Mouse (Mus musculus) 416B (cell line): ENCODE results near the gene Bcl11b.

Experiments used
- DNase-seq: peaks from one replicate; pipeline ENCODE4 v3.0.0; 2011; ENCODE audit warnings: low read depth

Bcl11b gene

DNA sequence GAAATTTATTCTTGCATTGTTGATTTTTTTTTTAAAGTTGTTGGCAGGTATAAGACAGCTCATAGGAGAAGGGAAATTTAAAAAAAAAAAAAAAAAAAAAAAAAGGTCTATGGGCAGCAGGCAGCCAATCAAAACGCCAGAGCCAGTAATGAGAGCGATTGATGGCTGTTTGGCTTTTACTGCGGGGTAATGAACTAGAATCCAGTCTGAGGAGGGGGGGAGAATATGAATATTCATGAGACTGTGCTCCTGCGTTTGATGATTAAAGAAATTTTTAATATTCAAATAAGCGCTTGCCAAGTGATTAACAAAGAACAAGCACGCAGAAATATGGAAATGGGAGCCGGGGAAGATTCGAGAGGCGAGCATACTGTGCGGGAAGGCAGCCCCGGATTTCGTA, 32.8 kb downstream of the Bcl11b start:
- DNase-seq = no peak

DNA sequence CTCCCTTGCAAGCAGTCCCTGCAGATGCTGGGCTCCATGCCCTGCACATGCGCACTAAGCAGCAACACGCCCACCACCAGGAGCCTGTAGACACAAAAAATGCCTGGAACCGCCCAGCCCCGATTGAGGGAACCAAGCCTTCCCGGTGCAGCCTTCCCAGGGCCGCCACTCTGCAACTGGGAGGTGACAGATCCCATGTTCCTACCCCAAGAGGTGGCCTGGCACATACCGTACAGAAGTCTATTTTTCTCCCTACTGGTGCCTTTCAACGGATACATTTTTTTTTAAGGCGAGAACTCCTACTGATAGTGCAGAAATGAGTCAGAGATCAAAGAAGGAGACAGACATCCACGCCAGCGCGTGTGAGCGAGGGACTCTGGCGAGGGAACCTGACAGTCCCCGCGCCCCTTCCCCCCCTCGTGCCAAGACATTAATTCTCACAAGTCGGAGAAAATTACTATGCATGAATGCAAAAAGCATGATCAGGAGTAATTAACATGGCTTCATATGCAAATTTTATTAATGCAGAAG, 33.5 kb downstream of the Bcl11b start:
- DNase-seq = no peak

DNA sequence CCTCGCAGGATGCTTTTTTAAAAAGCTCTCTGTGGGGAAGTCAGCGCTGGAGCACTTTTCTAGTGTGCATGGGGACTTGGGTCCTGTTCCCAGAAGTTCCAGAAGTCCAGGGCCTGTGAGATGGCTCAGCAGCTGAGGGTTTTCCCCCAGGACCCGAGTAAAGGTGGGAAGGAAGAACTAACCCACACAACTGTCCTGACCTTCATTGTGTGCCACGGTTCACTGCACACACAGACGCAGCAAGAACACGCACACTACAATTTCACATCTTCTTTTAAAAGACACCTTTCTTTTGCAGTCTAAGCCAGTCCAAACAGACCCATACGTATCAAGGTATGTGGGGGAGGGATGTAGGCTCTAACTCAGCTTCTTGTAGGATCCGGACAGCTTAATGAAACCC, 34.3 kb downstream of the Bcl11b start:
- no peak for DNase-seq

- no peak for DNase-seq
Measured at GRCm38 (mm10) chr12:107968331-107968730, 35.1 kb downstream of the Bcl11b start.

DNA sequence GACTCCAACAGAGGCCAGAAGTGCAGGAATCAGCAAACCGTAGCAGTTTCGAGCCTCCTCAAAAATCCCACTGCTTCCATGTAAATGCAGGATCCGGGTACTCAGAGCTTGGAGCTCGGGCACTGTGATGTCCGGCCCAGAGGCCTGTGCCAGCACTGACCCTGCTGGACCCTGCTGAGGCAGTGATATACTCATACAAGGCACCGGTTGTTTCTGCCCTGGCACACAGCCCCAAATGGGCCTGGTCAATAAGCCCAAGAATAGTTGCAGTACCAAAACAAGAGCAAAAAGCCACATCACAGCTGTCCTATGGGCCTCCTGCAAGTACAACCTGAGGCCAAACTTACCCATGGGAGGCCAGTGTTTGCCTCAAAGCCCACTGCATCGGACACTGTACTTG, 36.4 kb downstream of the Bcl11b start:
- no peak for DNase-seq

DNA sequence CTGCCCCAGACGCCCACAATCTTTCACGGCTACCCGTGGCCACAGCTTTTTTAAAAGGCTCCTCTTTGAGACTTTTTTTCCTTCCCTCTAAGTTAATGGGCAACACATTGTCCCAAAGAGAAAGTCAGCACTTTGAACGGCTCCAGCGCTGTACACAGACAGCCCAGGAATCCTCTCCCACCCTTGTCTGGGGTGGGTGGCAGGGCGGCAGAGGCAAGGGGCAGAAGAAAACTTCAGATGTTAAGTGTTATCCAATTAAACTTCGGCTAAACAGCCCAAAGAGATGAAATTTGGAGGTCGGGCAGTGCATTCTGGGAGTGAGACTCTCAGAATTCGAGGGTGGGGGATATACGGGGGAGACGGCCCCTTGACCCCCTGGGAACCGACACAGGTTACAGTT, 38.3 kb downstream of the Bcl11b start:
- DNase-seq = no peak

DNA sequence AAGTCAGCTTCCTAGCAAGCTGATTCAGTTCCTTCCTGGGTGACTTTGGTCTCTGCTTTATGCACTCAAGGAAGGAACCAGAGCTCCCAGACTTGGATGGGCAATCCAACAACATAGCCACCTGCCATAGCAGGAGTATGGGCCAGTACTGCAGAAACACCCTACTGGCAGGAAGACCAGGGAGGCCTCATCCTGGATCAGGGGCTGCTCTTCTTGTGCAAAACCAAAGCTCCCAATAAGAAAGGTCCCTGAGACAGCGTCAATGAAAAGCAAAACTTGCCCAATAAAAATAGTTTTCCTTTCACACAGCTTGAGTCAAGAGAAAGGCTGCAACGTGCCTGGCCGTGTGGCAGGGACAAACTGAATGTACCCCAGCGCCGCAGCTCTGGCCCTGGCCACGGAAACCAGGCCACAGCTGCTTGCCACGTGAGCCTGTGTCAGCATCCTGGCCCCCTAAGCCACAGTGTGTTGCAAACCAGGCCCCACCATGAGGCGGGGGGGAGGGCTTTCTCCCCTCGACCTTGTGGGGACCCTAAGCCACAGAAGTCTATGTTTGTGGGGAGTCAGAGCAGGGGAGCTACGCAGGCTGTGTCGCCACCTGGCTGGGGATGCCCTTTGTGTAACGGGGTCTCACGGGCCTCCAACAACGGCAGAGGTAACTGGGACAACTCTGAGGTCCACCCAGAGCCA, 38.9 kb downstream of the Bcl11b start:
- no peak for DNase-seq

DNA sequence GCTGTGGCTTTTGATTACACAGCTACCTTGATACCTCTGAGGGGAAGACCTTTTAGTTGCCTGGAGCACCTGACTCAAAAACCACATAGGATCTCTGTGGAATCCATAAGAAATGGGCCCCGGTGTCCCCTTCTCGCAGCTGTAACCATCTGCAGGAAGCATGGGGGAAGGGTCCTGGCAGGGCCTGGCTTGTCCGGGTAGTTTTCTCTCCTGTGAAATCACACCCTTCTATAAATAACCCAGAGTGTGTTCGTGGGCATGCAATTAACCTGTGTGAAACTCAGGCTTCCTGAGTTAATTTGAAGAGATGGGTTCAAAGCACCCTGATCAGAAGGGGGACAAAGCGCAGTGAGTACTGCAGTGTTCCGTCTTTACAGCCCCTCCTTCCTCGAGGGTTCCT, 40.5 kb downstream of the Bcl11b start:
- no peak for DNase-seq

DNA sequence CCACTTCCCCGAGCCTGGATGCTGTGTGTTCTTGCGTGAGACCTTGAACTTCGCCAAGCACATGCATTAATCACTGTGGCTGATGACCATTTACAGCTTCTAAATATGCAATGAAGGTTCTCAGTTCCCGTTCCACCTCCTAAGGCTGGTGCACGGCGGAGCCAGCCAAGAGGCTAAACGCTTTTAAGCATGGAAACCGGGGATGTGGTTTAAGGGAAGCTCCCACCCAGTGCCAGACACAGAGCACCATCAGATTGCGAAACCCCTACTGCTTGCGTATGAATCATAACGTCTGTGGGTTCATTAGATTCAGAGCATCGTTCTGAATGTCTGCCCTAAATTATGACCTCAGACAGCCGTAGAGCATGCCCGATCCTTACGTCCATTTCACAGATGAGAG, 41.6 kb downstream of the Bcl11b start:
- peak; percentile 1 for DNase-seq

DNA sequence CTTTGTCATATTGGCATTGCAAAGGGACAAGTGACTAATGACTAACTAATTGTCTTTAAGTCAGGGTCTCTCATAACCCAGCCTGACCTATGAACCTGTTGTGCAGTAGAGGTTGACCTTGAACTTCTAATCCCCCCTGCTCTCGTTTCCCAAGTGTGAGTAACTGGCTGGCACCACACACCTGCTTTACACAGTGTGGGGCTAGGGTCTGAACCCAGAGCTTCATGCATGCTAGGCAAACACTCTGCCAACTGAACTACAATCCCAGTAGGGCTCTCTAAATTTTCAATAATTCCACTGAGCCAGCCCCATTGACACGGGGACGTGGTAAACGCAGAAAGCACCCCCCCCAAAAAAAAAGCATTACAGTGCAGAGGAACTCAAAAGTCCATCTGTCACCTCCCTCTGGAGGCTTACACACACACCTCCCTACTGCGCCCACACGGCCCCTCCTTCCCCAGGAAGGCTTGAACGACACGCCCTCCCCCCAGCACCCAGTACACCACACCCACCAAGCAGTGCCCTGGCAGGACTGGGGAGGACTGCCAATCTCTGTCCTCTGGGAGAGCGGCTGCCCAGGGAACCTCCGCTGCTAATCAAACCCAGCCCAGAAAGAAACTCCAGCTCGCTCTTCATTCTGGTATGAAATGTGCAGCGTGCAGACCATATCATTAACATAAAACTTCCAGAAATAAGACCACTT, 42.5 kb downstream of the Bcl11b start:
- DNase-seq = no peak

DNA sequence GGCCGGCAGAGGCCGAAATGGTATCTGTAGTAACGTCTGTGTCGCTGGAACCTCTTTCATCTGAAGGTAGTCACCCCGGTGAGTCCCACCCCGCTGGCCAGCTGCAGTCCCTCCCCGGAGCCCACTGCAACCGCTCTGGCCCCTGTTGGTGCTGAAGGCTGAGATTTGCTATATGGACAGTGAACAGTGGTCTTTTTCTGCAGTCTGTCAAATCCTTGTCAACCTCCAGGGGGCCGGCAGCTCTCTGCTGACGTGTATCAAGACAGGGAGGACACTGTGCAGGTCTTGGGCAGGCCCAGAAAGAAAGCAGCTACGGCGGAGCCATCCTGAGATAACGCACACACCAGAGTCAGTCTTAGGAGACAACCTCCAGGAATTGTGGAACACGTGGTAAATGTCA, 43.0 kb downstream of the Bcl11b start:
- DNase-seq = no peak

- no peak for DNase-seq
Measured at GRCm38 (mm10) chr12:107959872-107960271, 43.5 kb downstream of the Bcl11b start.

GRCm38 (mm10) chr12:107953044-107953684, 50.2 kb downstream of the Bcl11b start:
- DNase-seq = no peak

DNA sequence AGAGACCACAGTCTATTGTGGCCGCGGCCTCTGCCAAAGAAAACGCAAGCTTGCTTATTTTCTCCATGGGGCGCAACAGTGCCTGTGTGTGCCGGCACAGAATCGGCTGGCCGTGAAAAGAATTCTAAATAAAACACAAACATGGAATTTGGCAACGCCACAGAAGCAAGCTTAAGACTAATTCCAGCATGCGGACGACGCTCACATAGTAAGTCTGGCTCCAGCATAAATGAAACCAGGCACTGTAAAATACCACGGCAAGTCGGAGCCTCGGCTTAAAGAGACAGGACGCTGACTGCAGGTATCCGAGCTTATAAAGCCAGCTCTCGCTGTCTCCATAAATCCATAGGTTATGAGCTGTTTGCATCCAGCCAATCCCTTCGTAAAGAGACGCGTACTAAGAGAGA, 51.1 kb downstream of the Bcl11b start:
- DNase-seq = no peak

DNA sequence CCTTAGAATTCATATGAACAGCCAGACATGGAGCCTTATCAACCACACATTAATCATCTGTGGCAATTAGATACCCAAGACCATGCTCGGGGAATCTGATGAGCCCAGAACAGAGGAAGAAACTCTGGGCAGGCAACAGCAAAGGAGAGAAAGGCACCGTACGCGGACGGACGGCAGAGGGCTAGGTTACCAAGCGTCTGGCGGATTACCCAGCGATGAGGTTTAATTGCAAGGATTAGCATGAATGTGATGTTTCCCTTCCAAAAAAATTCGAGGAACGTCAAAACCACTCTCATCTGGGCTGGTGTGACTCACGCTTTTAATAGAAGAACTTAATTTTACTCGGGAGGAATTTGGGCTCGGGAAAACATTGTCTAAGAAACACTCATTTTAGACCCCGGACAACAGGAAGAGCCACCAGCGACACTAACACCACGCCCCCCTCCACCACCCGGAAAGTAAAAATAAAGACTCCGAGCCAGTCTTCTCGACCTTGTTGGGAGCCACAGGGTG, 52.7 kb downstream of the Bcl11b start:
- DNase-seq = no peak

DNA sequence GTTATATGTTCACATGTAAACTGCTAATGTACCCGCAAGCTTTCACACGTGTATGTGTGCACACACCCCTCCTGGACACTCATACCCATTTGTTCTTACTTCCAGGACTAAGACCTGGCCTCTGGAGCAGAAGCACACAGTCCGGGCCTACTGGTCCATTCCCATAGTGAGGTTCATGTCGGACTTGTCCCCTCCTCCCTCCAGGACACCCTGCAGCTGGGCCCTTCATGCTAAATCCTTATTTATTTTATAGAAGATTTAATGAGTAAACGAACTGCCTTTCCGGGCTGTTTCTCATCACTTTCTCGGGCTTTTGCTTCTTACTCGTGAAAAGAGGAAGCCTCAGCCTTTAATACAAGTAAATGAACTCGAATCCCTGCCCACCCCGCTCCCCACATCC, 54.0 kb downstream of the Bcl11b start:
- no peak for DNase-seq

GRCm38 (mm10) chr12:107942100-107942499, 61.3 kb downstream of the Bcl11b start:
- no peak for DNase-seq

DNA sequence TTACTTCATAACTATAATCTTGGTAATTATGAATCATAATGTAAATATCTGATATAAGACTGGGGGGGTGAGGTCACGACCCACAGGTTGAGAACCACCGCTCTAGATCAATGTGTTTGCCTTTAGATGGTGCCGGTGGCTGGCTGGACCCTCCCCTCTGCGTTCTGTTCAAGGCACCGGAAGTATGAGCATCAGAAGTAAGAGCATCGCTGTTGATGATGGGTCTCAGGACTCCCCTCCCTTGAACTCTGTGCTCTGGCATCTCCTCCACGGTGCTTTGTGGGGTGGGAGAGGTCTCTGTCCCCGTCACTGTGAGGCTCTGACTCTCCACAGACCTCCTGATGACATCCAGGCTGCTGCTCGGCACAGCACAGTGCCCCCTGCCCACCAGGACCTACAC, 62.6 kb downstream of the Bcl11b start:
- DNase-seq = no peak

DNA sequence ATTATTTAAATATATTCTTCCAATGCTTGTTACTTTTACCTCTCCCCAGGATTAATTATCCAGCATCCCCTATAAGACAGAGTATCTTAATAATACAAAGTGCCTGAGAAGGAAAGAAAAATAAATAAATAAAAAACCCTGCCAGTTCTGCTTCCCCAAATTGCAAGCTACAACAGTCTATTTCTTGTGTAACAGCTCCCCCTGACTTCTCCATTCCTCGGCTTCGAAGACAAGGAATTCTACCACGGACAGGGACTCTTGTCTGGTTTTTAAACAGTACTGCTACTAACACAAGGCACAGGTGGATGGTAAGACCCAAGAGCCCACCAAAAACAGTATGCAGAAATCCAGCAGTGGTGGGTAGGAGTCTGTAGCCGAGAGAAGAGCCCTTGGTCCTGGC, 64.2 kb downstream of the Bcl11b start:
- DNase-seq = no peak

DNA sequence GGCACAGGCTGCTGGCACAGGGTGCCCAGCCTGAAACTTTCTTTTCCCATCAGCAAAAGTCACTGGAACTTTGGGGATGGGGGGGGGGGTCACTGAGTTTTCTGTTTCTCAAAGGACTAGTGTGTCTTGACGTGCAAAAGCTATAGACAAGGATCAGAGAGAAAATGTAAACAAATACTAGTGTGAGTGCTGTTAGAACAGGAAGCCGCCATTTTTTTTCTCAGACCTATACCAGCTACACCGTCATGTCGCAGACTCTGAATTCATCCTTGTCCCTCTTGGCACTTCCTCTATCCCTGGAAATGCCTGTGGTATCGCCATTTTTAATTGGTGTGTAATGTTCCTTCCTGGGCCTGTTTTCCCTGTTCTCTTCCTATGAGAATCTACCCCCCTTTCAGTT, 66.4 kb downstream of the Bcl11b start:
- no peak for DNase-seq

- no peak for DNase-seq
Measured at GRCm38 (mm10) chr12:107936406-107936805, 67.0 kb downstream of the Bcl11b start.

DNA sequence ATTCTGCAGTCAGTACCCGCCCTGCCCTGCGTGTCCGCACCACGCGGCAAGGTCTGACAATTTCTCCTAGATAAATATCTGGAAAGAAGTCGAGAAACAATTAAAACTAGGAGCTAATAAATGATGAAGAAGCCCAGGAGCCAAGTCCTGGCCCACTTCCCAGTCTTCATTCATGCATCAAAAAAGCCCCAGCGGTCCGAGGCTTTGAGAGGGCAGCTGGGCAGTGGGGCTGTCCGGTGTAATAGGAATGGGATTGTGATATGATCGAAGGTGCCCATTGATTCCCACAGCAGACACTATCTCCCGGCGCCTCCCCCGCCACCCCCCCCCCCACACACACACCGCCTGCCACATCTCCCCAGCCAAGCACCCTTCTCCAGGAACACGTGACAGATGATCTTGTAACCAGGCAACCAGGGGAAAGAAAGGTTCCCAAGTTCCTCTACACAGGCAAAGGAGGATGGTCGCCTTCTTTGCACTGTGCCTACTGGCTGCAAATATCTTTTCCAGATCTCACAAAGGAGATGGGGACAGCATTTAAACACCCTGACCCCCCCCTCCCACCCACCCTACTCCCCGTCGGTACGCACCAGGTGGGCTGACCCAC, 68.5 kb downstream of the Bcl11b start:
- DNase-seq = no peak

GRCm38 (mm10) chr12:107932140-107932539, 71.3 kb downstream of the Bcl11b start:
- no peak for DNase-seq
